Mouse (Mus musculus) midbrain, postnatal 0 days (tissue): Measurements from ENCODE around the gene Pink1. TPM values are rescaled to one million over a fixed set of nuclear protein-coding genes. Genes with fewer than 3 reads are reported as not detected.
A peak's percentile ranks its signal among the peaks of the same experiment; 100 is the strongest.

Experiments
- ATAC-seq: fragments of 200-750 bp; cut with Nextera tagmentation; 2 replicates; pipeline ENCODE4 v1.8.0; 2017; ENCODE audit warnings: moderate number of reproducible peaks, mild to moderate bottlenecking, moderate TSS enrichment, moderate library complexity; ENCODE audit not compliant: low FRiP score
- DNase-seq: peaks from one replicate; pipeline ENCODE4 v3.0.0-alpha.2; 2015; ENCODE audit warnings: low spot score
- H3K27ac ChIP-seq: fragments of 300-500 bp; sonication (generic); 2 replicates; pipeline ENCODE4 v1.5.1; 2014; ENCODE audit warnings: low read depth, mild to moderate bottlenecking, low read length, mixed read lengths
- H3K27me3 ChIP-seq: fragments of 300-500 bp; sonication (generic); 2 replicates; pipeline ENCODE4 v1.6.1; 2014; ENCODE audit warnings: low read length, control low read depth, mixed read lengths; ENCODE audit not compliant: insufficient read depth
- H3K36me3 ChIP-seq: fragments of 300-500 bp; sonication (generic); 2 replicates; pipeline ENCODE4 v1.6.1; 2014; ENCODE audit warnings: low read length, control low read depth, mixed read lengths; ENCODE audit not compliant: insufficient read depth
- H3K4me1 ChIP-seq: fragments of 300-500 bp; sonication (generic); 2 replicates; pipeline ENCODE4 v1.6.1; 2014; ENCODE audit warnings: mild to moderate bottlenecking, control low read depth, antibody characterized with exemption, low read length, mixed read lengths; ENCODE audit not compliant: insufficient read depth
- H3K4me2 ChIP-seq: fragments of 300-500 bp; sonication (generic); 2 replicates; pipeline ENCODE4 v1.6.1; 2014; ENCODE audit warnings: low read depth, mild to moderate bottlenecking, low read length, mixed read lengths; ENCODE audit not compliant: poor library complexity, severe bottlenecking
- H3K4me3 ChIP-seq: fragments of 300-500 bp; sonication (generic); 2 replicates; pipeline ENCODE4 v1.5.1; 2014; ENCODE audit warnings: low read depth, mild to moderate bottlenecking, low read length, moderate library complexity
- H3K9ac ChIP-seq: fragments of 300-500 bp; sonication (generic); replicated peaks from 2 replicates; pipeline ENCODE4 v1.6.1; 2014; ENCODE audit warnings: mild to moderate bottlenecking, low read length, moderate library complexity, mixed read lengths; ENCODE audit not compliant: poor library complexity, severe bottlenecking
- H3K9me3 ChIP-seq: fragments of 300-500 bp; sonication (generic); 2 replicates; pipeline ENCODE4 v1.6.1; 2016; ENCODE audit warnings: low read length, control low read depth
- CTCF ChIP-seq: IDR thresholded peaks from 2 replicates; pipeline ENCODE4 v1.5.1; 2016; ENCODE audit warnings: antibody characterized with exemption, mild to moderate bottlenecking
- WGBS: fragments of 180-500 bp; shearing (Covaris S2); extraction: QIAGEN DNeasy Blood & Tissue Kit; methylation state at CpG from one replicate; pipeline ENCODE4 v1.1.7; 2014; 5-methylcytosine and 5-hydroxymethylcytosine counted together
- polyA plus RNA-seq: library from polyadenylated mRNA; unstranded; fragments of >200 nt; fragmentation: Nextera tagmentation; extraction: Ambion mirVana; gene quantifications from 2 replicates; pipeline ENCODE4 v1.2.1, GENCODE M21; 2015
- total RNA-seq: library from RNA; depleted of rRNA; stranded (reverse); fragments of >200 nt; gene quantifications from 2 replicates; pipeline ENCODE4 v1.2.3, GENCODE M21; 2014

Pink1 gene
- total and polyA plus RNA-seq, 2 experiments from 2014 or later: 150 to 261 TPM

DNA sequence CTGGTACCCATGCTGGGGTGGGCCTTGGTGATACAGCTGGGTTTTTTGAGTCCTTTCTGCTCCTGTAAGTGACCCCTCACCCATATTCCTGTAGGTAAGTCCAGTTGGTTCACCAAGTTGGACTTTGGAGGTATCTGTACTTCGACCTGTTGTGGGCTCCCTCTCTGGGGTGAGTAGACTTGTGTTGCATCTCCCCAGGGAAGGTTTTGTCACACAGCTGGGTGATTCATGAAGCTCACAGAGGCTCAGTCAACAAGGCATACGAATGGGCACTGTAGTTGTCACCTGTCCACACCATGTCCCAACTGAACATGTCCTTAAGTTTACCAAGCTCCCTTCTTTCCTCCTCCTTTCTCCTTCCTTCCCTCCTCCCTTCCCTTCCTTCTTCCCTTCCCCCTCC, 40.5 kb upstream of the Pink1 start:
- DNase-seq (no peak), ATAC-seq (no peak)
- Histone ChIP-seq H3K9ac (no peak overlapping the region), H3K4me2 (no peak overlapping the region), H3K27me3 (no peaks in the 10 kb centered on the region; the same call in 1 of the 2 replicates), H3K27ac (no peak overlapping the region), H3K36me3 (no peaks in the 10 kb centered on the region), H3K9me3 (no peaks in the 10 kb centered on the region), H3K4me1 (no peaks in the 10 kb centered on the region), H3K4me3 (no peak overlapping the region)
- 94% methylated on average over 2 of the region's 2 CpGs for WGBS
- no peak for TF ChIP-seq CTCF

DNA sequence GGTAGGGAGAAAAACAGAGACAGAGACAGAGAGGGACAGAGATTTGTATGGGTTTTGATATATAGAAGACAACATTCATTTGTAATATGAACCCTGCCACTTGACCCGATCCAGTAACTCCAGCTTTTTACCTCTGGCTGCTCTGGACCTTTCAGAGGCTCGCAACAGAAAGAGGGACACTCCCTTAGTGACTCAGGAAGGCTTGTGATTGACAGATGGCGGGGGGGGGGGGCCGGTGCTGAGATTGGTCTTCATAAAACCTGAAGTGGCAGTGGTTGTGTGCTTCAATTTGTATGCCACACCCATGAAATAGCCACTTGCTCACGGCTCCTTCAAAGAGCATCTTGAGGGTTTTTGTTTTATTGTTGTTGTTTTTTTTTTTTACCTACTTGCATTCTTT, 37.4 kb upstream of the Pink1 start:
- Histone ChIP-seq H3K36me3 (no peaks in the 10 kb centered on the region), H3K9ac (no peak overlapping the region), H3K27me3 (no peaks in the 10 kb centered on the region; the same call in 1 of the 2 replicates), H3K4me2 (no peak overlapping the region), H3K27ac (no peak overlapping the region), H3K4me3 (no peak overlapping the region), H3K4me1 (no peaks in the 10 kb centered on the region), H3K9me3 (no peaks in the 10 kb centered on the region)
- WGBS: 69% methylated on average over 5 of the region's 5 CpGs
- no peak for TF ChIP-seq CTCF
- DNase-seq (no peak), ATAC-seq (no peak)

DNA sequence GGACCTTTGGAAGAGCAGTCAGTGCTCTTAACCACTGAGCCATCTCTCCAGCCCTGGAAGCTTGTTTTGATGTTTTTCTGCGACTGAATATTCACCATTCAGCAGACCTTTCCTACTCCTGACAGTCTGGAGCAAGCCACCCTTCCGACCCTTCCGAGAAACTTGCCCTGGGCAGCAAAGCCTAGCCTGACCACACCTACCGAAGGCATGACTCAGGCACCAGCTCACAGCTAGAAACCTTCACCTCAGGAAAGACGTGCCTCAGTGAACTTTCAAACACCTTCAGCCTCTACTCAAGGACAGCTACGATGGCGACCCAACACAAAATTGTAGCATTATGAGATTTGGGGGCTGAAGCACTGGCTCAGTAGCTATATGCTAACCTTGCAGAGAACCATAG, 36.8 kb upstream of the Pink1 start:
- Histone ChIP-seq H3K4me2 (no peak overlapping the region), H3K27me3 (no peaks in the 10 kb centered on the region; the same call in 1 of the 2 replicates), H3K9ac (no peak overlapping the region), H3K4me3 (no peak overlapping the region), H3K36me3 (no peaks in the 10 kb centered on the region), H3K4me1 (no peaks in the 10 kb centered on the region), H3K9me3 (no peaks in the 10 kb centered on the region), H3K27ac (no peak overlapping the region)
- TF ChIP-seq CTCF: no peak
- DNase-seq: no peak
- WGBS: 90% methylated on average over 7 of the region's 7 CpGs
- no peak for ATAC-seq

DNA sequence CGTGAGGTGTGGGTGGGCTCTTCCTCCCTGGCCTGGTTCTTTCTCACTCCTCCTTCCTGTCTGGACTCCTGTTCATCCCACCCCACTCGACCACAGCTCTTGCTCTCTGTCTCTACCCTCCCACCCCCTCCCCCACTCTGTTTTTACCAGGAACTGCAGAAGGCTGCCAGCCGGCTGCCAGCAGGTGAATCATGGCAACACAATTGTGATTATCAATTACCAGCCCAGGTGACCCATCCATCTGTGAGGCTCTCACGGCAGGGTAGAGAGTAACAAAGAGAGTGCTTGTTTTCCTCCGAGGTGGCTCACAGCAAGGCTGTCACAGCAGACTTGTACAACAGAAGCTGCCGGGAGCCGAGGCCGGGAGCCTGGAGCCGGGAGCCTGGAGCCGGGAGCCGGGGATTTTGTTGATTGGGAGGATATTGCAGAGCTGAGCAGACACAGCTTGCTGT, 35.3 kb upstream of the Pink1 start:
- ATAC-seq (no peak), DNase-seq (peak; percentile 69)
- Histone ChIP-seq H3K4me2 (no peak overlapping the region; the same call in 1 of the 2 replicates), H3K4me1 (no peaks in the 10 kb centered on the region), H3K27ac (peak overlapping the region; percentile 60; the same call in 1 of the 2 replicates), H3K4me3 (no peak overlapping the region), H3K36me3 (no peaks in the 10 kb centered on the region), H3K27me3 (no peaks in the 10 kb centered on the region), H3K9ac (no peak overlapping the region), H3K9me3 (no peaks in the 10 kb centered on the region)
- WGBS: 5% methylated on average over 11 of the region's 11 CpGs
- TF ChIP-seq CTCF: no peak

DNA sequence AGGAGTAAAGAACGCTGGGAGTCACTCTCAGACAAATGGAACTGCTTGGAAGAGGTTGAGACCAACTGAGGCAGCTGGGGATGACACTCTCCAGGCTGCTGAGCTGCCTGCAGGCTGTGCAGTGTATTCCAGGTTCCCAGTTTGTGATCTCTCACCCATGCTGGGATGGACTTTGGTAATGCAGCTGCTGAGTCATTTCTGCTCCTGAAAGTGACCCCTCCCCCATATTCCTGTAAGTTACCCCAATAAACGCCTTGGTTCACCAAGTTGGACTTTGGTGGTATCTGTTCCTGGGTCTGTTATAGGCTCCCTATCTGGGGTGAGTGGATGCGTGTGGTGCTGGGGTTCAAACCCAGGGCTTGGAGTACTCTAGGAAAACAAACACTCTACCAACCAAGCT, 32.1 kb upstream of the Pink1 start:
- Histone ChIP-seq H3K9ac (no peak overlapping the region), H3K27me3 (no peaks in the 10 kb centered on the region), H3K9me3 (no peaks in the 10 kb centered on the region), H3K4me2 (no peak overlapping the region), H3K4me1 (no peaks in the 10 kb centered on the region), H3K4me3 (no peak overlapping the region), H3K36me3 (no peaks in the 10 kb centered on the region), H3K27ac (no peak overlapping the region)
- WGBS: 76% methylated on average over 3 of the region's 3 CpGs
- DNase-seq (no peak), ATAC-seq (no peak)
- TF ChIP-seq CTCF: no peak

DNA sequence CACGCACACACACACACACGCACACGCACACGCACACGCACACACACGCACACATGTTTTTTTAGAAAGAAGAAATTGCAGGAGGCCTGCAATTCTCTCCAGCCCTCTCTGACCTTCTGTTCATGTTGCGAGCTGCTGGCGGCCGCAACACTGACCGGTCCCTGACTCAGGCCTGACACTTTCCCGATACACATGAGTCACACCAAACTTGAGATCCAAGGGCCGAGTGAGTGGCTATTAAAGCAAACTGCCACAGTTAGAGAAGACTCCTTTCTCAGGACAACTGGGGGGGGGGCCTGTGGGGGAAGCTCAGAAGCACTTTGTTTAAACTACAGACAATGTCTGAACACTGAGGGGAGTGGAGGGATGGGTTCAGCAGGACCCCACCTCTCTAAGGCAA, 30.4 kb upstream of the Pink1 start:
- no peak overlapping the region for H3K4me2 ChIP-seq
- no peaks in the 10 kb centered on the region for H3K27me3 ChIP-seq
- 94% methylated on average over 12 of the region's 12 CpGs for WGBS
- H3K4me1 ChIP-seq: no peaks in the 10 kb centered on the region
- H3K4me3 ChIP-seq: no peak overlapping the region
- DNase-seq (no peak), ATAC-seq (no peak)
- no peak overlapping the region for H3K27ac ChIP-seq
- no peak for TF ChIP-seq CTCF
- no peaks in the 10 kb centered on the region for H3K36me3 ChIP-seq
- no peak overlapping the region for H3K9ac ChIP-seq
- no peaks in the 10 kb centered on the region for H3K9me3 ChIP-seq
